Mouse (Mus musculus): ENCODE measurements at regions not wholly inside any gene's neighbourhood (a gene's known extent, or its start where the extent isn't known, plus 50 kb on each side); places are given as distances from the start of the nearest gene placed in this dataset.

DNA sequence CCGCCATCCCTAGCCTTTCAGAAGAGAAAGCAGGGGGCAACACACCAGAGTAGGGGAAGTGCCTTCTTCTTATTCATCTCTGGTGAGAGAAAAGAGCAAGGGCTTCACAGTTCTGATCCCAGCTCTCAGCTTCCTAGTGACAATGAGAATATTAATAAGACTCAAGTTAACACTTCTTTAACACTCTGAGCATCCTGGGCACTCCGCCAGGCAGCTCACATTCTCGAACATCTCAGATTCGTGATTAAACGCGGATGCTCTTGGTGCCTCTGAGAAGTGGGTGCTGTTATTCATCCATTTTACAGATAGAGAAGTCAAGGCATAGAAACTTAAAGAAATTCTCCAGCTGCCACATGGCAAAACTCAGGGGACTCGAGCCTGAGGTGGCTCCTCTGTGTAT, 237.1 kb downstream of the Rps15a start:
- DNase-seq (ENCODE audit: low spot score in 2 of 2) = no peak

DNA sequence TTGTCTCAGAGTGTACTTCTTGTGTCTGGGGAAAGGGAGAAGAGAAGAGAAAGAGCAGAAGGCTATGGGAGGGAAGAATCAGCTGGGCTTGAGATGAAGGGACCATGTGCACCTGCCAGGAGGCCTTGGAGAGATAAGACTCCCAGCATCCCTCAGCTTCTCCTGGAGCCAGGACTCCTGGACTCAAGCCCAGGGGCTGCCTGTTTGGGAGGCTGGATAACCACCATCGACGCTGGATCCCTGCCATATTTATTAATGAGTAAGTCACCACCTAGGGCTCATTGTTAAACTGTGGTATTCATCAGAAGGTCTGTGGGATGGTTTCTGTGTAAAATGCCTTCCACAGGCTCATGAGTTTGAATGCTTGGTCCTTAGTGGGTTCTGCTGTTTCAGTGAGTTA, 240.7 kb downstream of the Rps15a start:
- no peak for DNase-seq (ENCODE audit: low spot score in 2 of 2)

- no peak for DNase-seq (ENCODE audit: low spot score in 2 of 2)
These were observed 256.6 kb downstream of the Rps15a start for GRCm38 (mm10) chr7:117859419-117859818.

- DNase-seq (ENCODE audit: low spot score in 2 of 2) = no peak
These were observed 260.0 kb downstream of the Rps15a start for GRCm38 (mm10) chr7:117855955-117856354.

- no peak for DNase-seq (ENCODE audit: low spot score in 2 of 2)
These were observed 262.3 kb downstream of the Rps15a start for GRCm38 (mm10) chr7:117853716-117854115.

- no peak for DNase-seq (ENCODE audit: low spot score in 2 of 2)
These were observed 263.1 kb downstream of the Rps15a start for GRCm38 (mm10) chr7:117852866-117853265.

DNA sequence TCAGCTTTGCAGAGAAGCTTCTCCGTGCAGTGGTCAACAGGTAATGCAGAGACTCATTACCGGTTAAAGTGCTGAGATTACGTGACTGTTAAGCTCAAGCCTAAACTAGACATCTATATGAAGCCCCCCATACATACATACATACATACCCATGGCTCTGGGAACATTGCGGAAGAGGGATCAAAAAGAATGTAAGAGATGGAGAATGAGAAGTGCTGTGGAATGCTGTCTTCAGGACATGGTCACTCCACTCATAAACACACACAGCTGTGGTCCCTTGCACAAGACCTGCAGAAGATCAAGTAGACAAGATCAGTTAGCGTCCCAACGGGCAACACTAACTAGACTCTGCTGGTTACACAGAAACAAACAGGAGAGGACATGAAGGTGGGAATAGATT, 265.2 kb downstream of the Rps15a start:
- no peak for DNase-seq (ENCODE audit: low spot score in 2 of 2)

GRCm38 (mm10) chr7:117846041-117846440, 269.9 kb downstream of the Rps15a start:
- DNase-seq (ENCODE audit: low spot score in 2 of 2) = no peak

- DNase-seq (ENCODE audit: low spot score in 2 of 2) = no peak
These were observed 273.2 kb downstream of the Rps15a start for GRCm38 (mm10) chr7:117842780-117843179.

- DNase-seq (ENCODE audit: low spot score in 2 of 2) = no peak
These were observed 321.0 kb downstream of the Rps15a start for GRCm38 (mm10) chr7:117795035-117795434.

DNA sequence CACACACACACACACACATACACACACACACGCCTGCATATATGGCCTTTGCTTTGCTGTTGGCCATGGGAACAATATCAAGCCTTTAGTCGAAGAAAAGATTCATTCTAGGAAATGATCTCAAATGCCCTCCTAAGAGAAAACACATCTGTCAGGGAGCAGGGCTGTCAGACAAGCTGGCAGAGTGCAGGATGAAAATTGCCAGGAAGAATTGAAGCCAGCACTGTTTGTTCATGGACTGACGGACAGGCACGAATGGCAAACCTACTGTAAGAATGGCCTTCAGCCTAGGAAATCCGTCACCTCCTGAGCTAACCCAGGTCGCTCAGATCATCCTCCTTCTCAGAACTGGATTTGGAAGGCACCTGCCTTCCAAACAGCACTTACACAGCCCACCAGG, 322.0 kb downstream of the Rps15a start:
- no peak for DNase-seq (ENCODE audit: low spot score in 2 of 2)

DNA sequence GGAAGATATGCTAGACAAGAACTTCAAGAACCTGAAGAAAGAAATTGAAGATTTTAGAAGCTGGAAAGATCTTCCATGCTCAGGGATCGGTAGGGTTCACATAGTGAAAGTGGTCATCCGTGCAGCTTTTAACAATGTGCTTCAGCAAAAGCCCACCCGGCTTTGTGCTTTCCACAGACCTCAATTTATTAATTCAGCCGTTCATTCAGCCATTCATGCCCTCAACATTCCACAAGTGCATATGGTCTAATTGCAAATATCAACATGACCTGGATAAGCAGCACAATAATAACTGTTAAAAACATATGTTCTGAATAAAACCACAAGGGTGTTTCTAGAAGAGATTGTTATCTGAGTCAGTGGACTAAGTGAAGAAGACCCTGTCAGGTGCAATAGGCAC, 323.5 kb downstream of the Rps15a start:
- DNase-seq (ENCODE audit: low spot score in 2 of 2) = no peak

DNA sequence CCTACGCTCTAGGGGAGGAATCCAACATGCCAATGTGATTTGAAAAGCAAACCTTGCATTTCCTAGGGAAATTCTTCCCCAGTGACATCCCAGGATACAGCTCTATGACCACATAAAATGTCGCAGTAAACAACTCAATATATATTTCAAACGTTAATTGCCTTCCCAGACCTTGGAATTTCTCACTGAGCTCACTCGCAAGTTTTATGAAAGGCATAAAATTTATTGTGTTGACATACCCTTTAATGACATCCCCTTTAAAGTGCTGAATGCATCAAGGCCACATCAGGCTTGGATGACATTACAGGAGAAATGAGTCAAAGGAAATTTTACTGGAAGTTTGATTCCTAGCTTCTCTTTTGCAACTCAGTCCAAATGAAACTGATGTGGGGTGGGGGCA, 337.0 kb downstream of the Rps15a start:
- no peak for DNase-seq (ENCODE audit: low spot score in 2 of 2)

DNA sequence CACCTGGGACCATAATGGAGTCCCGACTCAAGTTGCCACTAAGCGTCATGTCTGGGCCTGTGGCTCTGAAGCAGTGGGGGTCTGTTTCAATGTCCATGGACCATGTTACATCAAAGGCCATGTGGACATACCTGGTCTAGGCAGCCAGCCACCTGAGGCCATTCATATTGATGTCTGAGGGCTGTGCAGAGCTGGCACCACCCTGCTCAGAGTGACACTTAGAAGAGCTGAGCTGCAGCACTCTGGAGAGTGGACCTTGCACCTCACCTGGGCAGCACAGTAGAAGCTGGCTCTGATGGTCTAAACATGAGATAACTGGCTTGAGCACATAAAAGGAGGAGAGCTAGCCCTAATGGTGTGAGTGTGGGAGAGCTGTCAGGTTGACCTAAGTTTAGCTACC, 338.1 kb downstream of the Rps15a start:
- no peak for DNase-seq (ENCODE audit: low spot score in 2 of 2)

DNA sequence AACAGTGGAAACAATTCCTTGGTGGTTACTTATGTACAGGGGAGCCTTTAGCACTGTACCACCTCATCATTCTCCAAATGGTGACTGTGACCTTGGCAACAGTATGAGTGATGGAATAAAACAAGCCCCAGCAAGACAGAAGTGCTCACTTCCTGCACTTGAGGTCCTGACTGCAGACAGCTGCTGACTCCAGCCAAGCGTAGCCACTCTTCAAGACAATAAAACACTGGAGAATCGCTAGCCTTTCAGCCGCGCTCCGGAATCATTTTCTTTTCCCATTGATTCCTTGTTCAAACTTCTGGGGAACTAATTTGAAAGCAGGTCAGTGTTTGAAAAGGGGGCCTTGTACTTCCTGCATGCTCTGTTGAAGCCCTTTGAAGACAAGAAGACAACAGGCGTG, 344.2 kb downstream of the Rps15a start:
- DNase-seq (ENCODE audit: low spot score in 2 of 2) = no peak

DNA sequence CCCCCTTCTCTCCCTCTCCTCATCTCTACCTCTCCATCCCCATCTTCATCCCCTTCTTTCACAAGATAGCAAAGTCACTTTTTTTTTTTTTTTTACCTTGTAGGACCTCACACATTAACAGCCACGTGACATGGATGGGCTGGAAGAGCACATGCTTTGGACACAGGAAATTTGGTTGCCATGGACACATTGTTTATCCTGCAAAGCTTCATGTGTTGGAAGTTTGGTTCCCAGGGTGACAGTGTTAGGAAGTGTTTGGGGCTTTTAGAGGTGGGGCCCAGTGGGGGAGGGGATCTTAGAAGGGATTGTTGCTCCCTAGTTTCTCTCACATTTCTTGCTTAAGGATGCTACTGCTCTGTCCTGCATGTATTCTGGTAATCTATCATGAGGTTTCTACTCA, 356.5 kb downstream of the Rps15a start:
- DNase-seq (ENCODE audit: low spot score in 2 of 2) = no peak

- no peak for DNase-seq (ENCODE audit: low spot score in 2 of 2)
These were observed 359.0 kb downstream of the Rps15a start for GRCm38 (mm10) chr7:117757033-117757432.

DNA sequence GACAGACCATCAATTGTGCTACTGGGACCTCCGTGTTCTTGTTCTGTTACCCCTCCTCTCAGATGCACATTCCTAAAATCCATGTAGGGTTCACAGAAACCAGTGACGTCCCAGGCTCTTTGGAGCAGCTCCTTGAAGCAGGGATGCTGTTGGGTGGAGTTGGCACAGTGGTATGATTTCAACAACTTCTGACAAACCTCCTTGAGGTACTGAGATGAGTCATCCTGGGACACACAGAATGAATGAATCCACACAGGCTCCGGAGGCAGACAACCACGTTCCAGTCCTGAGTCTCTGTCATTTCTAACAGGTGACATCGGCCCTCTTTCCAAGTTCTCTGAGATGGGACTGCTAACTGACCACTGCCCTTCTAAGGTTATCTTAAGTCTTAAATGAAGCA, 360.2 kb downstream of the Rps15a start:
- no peak for DNase-seq (ENCODE audit: low spot score in 2 of 2)

- DNase-seq (ENCODE audit: low spot score in 2 of 2) = peak; percentile 59 to 64
These were observed 362.7 kb downstream of the Rps15a start for GRCm38 (mm10) chr7:117753296-117753695.

GRCm38 (mm10) chr7:117752302-117753185, 363.4 kb downstream of the Rps15a start:
- no peak for DNase-seq (ENCODE audit: low spot score in 2 of 2)

GRCm38 (mm10) chr7:117747991-117748390, 367.2 kb downstream of the Xylt1 start:
- no peak for DNase-seq (ENCODE audit: low spot score in 2 of 2)

- DNase-seq (ENCODE audit: low spot score in 2 of 2) = no peak
These were observed 365.6 kb downstream of the Xylt1 start for GRCm38 (mm10) chr7:117746393-117746792.

DNA sequence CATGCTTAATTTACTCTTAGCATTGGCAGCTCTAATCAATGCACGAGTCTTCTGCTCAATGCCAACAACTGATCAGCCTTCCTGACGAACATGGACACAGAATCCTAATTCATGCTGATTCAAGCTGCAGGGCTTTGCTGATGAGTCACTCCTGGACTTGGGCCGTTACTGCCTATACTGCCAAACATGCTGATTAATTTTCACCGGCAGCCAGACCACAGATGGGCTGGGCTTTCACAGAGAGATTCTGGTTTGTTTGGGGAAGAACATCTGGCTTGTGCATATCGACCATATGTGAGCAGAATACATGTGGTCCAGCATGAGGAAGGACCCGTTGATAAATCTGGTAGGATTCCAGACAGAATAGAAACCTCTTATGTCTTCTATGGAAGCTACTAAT, 358.9 kb downstream of the Xylt1 start:
- peak; percentile 23 to 38 for DNase-seq (ENCODE audit: low spot score in 2 of 2)

Data from layer of hippocampus, postnatal 10 days (tissue).